Mouse (Mus musculus) heart, adult 2 months (tissue): ENCODE measurements around the gene Tcf12. TPM values are rescaled to one million over a fixed set of nuclear protein-coding genes. Genes with fewer than 3 reads are reported as not detected.

ENCODE experiments used
- DNase-seq, 2 experiments: peaks; one replicate each; pipeline ENCODE4 v3.0.0; 2021
- H3K27ac ChIP-seq: fragments of 200-600 bp; 2 replicates; pipeline ENCODE4 v1.8.1; 2022
- H3K27me3 ChIP-seq: fragments of 200-500 bp; 2 replicates; pipeline ENCODE4 v1.6.1; 2012; ENCODE audit warnings: mild to moderate bottlenecking, low read length, inconsistent platforms, mixed read lengths; ENCODE audit not compliant: control insufficient read depth, insufficient read depth
- H3K36me3 ChIP-seq: fragments of 200-500 bp; 2 replicates; pipeline ENCODE4 v1.6.1; 2012; ENCODE audit warnings: low read length, inconsistent platforms; ENCODE audit not compliant: control insufficient read depth, insufficient read depth
- H3K4me1 ChIP-seq: fragments of 200-500 bp; 2 replicates; pipeline ENCODE4 v1.6.1; 2011; ENCODE audit warnings: low read length; ENCODE audit not compliant: control insufficient read depth, insufficient read depth
- H3K4me3 ChIP-seq: fragments of 200-600 bp; 2 replicates; pipeline ENCODE4 v1.8.1; 2022
- H3K79me2 ChIP-seq: fragments of 200-500 bp; replicated peaks from 2 replicates; pipeline ENCODE4 v1.6.1; 2012; ENCODE audit warnings: mild to moderate bottlenecking, inconsistent platforms, low read length, moderate library complexity, mixed read lengths; ENCODE audit not compliant: control insufficient read depth, insufficient read depth
- H3K9ac ChIP-seq: fragments of 200-500 bp; 2 replicates; pipeline ENCODE4 v1.6.1; 2012; ENCODE audit warnings: low read depth, mild to moderate bottlenecking, control low read depth, inconsistent platforms, low read length, mixed read lengths
- CTCF ChIP-seq: fragments of 200-600 bp; IDR thresholded peaks from 2 replicates; pipeline ENCODE4 v1.8.1; 2022; ENCODE audit warnings: antibody characterized with exemption, mild to moderate bottlenecking, moderate library complexity
- EP300 ChIP-seq: fragments of 200-500 bp; IDR thresholded peaks from 2 replicates; pipeline ENCODE4 v1.6.1; 2011; ENCODE audit warnings: low read depth, low read length, control low read depth; ENCODE audit not compliant: insufficient read depth
- POLR2A ChIP-seq: fragments of 200-500 bp; IDR thresholded peaks from 2 replicates; pipeline ENCODE4 v1.6.1; 2011; ENCODE audit warnings: mild to moderate bottlenecking, low read depth, low read length, control low read depth; ENCODE audit not compliant: insufficient read depth
- WGBS: fragments of 180-500 bp; shearing (Covaris S2); methylation state at CpG from one replicate; pipeline ENCODE4 v1.1.7; 2018; 5-methylcytosine and 5-hydroxymethylcytosine counted together
- intact Hi-C: fragments of 180-260 bp; cut with DNase I; formaldehyde crosslinking; loops from one replicate; pipeline ENCODE4 v1.15.1; 2025
- polyA plus RNA-seq: library from polyadenylated mRNA; depleted of rRNA; stranded (reverse); fragments of >200 nt; gene quantifications from 2 replicates; pipeline ENCODE4 v1.2.3, GENCODE M21; 2012
- total RNA-seq, 2 experiments: library from RNA; stranded (reverse); gene quantifications; 2 replicates each; pipeline ENCODE4 v1.2.3; 2021

The Tcf12 gene
- total and polyA plus RNA-seq, 3 experiments = 29.7 to 38.0 (median 33.9) TPM

DNA sequence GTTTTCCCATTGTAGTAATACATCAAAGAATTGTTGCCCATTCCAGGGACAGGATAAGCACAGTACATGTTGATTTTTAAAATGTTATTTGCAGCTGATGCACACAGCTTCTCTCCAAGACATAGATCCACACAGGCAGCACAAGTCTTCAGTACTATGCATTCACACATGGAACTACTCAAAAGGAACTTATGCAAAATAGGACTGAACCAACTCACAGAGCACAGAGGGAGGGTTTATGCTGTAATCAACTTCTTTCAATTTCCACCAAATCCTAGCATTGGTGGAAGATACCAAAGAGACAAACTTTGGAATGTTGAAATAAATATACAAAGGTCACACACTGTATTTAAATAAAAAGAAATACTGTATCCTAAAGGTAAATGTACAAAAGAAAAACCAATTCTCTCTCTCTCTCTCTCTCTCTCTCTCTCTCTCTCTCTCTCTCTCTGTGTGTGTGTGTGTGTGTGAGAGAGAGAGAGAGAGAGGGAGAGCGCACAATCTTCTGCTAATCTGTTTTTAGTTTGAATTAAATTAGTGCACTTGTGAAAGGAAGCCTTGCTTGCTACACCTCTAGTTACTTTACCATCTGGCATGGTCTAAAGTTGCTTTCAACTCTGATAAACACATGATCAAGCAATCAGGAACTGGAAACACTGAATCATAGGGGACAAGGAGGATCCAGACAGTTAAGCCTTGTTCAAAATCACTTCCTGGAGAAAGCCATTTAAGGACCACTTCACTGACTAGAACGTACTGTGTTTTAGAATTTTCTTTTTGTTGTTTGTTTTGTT is 215.5 kb downstream of the Tcf12 start:
- H3K4me3 ChIP-seq = peak overlapping the region; percentile 2; the same call in 1 of the 2 replicates
- H3K79me2 ChIP-seq = no peaks in the 10 kb centered on the region
- TF ChIP-seq POLR2A (peak; percentile 26; the same call in 1 of the 2 replicates), CTCF (no peak)
- intact Hi-C loops = loop anchor here (5.0 kb wide), 3 partner anchors 36 to 81 kb away; no protein-coding TSS in a partner anchor
- peaks cover 8% of the 10 kb centered on the region for H3K36me3 ChIP-seq
- H3K27ac ChIP-seq = peak overlapping the region; percentile 64
- DNase-seq = peak in 1 of 2 experiments; percentile 6
- WGBS = 36% methylated on average over 2 of the region's 2 CpGs
- H3K4me1 ChIP-seq = peaks cover 6% of the 10 kb centered on the region
- H3K27me3 ChIP-seq = no peaks in the 10 kb centered on the region
- no peak overlapping the region; the same call in 1 of the 2 replicates for H3K9ac ChIP-seq

GRCm38 (mm10) chr9:71895291-71895690 is 216.4 kb downstream of the Tcf12 start:
- intact Hi-C loops = loop anchor here (5.0 kb wide), 3 partner anchors 37 to 82 kb away; no protein-coding TSS in a partner anchor

GRCm38 (mm10) chr9:71894943-71895286 is 216.8 kb downstream of the Tcf12 start:
- intact Hi-C loops = loop anchor here (5.0 kb wide), 3 partner anchors 37 to 82 kb away; no protein-coding TSS in a partner anchor
- no peak overlapping the region for H3K9ac ChIP-seq
- H3K27me3 ChIP-seq = no peaks in the 10 kb centered on the region
- DNase-seq = no peak
- no peaks in the 10 kb centered on the region for H3K79me2 ChIP-seq
- H3K36me3 ChIP-seq = peaks cover 8% of the 10 kb centered on the region
- H3K27ac ChIP-seq = no peak overlapping the region
- TF ChIP-seq CTCF = no peak
- TF ChIP-seq EP300 = no peak
- no peak for TF ChIP-seq POLR2A
- H3K4me1 ChIP-seq = peaks cover 6% of the 10 kb centered on the region
- WGBS = 89% methylated on average over 7 of the region's 7 CpGs
- H3K4me3 ChIP-seq = no peak overlapping the region

More at GRCm38 (mm10) chr9:71895291-71895690, 216.4 kb downstream of the Tcf12 start:
- Histone ChIP-seq H3K4me3 (no peak overlapping the region; the same call in 1 of the 2 replicates), H3K79me2 (no peaks in the 10 kb centered on the region), H3K36me3 (peaks cover 8% of the 10 kb centered on the region), H3K27me3 (no peaks in the 10 kb centered on the region), H3K4me1 (peaks cover 6% of the 10 kb centered on the region), H3K9ac (no peak overlapping the region), H3K27ac (peak overlapping the region; percentile 64)
- DNase-seq = no peak
- WGBS = 39% methylated on average over 7 of the region's 7 CpGs
- TF ChIP-seq CTCF (no peak), EP300 (no peak), POLR2A (no peak)

- intact Hi-C loops = no loop called here
- no peak overlapping the region for H3K9ac ChIP-seq
- H3K36me3 ChIP-seq = peaks cover 8% of the 10 kb centered on the region
- no peak overlapping the region for H3K4me3 ChIP-seq
- no peaks in the 10 kb centered on the region for H3K79me2 ChIP-seq
- TF ChIP-seq EP300 (no peak), POLR2A (no peak), CTCF (no peak)
- H3K27me3 ChIP-seq = no peaks in the 10 kb centered on the region
- peaks cover 6% of the 10 kb centered on the region for H3K4me1 ChIP-seq
- no peak for DNase-seq
- no peak overlapping the region; the same call in 1 of the 2 replicates for H3K27ac ChIP-seq
- 75% methylated on average over 11 of the region's 11 CpGs for WGBS
Observed at GRCm38 (mm10) chr9:71894246-71894942, 217.3 kb downstream of the Tcf12 start.

GRCm38 (mm10) chr9:71888450-71888849 is 223.2 kb downstream of the Tcf12 start:
- Histone ChIP-seq H3K4me3 (no peak overlapping the region), H3K79me2 (no peaks in the 10 kb centered on the region), H3K4me1 (no peaks in the 10 kb centered on the region; the same call in 1 of the 2 replicates), H3K27me3 (no peaks in the 10 kb centered on the region), H3K27ac (no peak overlapping the region), H3K36me3 (no peaks in the 10 kb centered on the region), H3K9ac (no peak overlapping the region)
- TF ChIP-seq CTCF = no peak
- TF ChIP-seq EP300 = no peak
- TF ChIP-seq POLR2A = no peak
- 55% methylated on average over 5 of the region's 5 CpGs for whole genome bisulfite sequencing
- intact Hi-C loops = no loop called here
- no peak for DNase-seq
